Mouse (Mus musculus): Measurements from ENCODE around the gene Rhbdf1. TPM values are rescaled to one million over a fixed set of nuclear protein-coding genes. Genes with fewer than 3 reads are reported as not detected.
"Not testable (repeated sequence)": the region's sequence is repeated elsewhere in the genome, so short reads cannot be mapped to it uniquely, and the experiment has no call there.

Gene Rhbdf1
- total RNA-seq, 2 experiments from 2014 or later = 5.0 TPM; not detected in 1

DNA sequence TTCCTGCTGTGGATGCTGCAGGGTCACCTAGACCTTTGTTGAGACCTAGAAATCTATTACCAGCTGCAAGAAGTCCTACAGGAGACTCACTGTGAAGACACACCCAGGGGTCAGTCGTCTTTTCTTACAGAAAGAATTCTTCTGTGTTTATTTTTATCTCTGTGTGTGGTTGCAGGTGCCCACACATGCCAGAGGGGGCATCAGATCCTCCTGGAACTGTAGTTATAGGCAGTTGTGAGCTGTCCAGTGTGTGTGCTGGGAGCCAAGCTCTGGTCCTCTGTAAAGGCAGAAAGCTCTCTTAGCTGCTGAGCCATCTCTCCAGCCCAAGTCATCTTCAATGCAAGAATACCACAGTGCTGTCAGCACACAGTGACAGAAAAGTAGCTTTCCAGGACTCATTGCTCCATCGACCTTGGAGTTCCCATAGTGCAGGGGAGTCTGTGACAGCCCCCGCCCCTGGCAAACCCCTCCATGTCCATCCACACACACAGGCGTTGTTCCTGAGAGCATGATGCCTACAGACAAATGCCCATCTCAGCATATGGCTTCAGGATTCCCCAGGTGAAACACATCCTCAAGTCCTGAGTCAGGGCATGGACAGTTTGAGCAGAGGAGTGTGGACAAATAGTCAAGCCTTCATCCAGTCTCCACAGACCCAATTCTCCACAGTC, 1.3 kb upstream of the Rhbdf1 start:
- ATAC-seq (replicated peaks; ENCODE audit: low FRiP score, poor library complexity, severe bottlenecking) = no peak

DNA sequence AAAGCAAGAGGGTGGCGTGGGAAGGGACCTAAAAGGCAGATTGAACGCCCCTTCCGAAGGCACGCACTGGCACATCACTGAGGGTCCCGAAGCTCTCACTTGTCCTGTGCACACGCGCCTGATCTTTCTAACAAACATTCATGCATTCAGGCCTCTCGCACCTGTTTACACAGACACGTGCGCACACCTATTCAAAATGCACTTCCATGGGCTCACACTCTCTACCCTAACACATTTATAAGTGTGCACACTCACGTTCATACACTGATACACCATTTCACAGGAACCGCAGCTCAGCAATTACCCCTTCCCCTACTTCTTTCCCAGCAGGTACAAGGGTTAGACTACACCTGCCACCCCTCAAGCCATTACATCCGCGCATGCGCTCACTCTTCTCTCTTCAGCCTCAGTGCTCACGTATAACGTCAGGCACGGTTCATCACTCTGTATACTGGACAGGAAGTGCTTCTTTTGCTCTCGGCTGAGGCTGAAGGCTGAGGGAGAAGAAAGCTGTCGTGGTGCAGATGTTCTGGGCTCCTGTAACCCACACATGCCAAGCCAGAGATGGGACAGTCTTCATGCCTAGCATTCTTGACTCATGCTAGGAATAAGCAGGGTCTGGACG, 582 bp upstream of the Rhbdf1 start:
- ATAC-seq (replicated peaks; ENCODE audit: low FRiP score, poor library complexity, severe bottlenecking) = no peak

DNA sequence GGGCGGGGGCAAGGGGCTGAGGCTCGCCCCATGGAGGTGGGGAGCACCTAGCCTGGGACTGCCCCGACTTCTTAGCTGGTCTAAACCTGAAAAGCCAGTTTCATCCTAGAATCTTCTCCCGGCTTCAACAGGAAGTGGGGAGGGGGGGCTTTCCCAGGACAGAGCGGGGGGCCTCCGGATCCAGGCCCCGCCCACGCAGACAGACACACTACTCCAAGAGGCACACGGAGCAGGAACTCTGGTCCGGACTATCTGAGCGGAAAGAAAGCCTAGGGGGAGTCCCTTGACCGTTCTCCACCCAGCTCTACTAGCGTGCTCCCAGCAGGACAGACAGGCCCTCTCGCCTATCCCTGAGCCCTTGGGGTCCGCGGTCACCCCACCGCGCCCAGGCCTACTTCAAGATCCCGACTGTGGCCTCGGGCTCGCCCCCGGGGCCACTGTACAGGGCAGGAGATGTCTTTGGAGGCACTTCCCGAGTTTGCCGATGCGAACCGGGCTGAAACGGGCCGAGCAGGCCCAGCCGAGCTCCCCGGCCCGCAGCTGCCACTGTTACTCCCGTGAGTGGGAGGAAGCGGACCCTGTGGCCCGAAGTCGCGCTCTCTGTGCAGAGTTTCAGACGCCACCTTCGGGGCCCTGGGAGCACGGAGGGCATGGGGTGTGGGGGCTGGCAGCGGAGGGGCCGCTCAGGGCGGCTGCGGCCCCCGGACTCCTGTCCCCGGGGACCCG, 712 bp downstream of the Rhbdf1 start:
- ATAC-seq (replicated peaks; ENCODE audit: low FRiP score, poor library complexity, severe bottlenecking) = no peak

DNA sequence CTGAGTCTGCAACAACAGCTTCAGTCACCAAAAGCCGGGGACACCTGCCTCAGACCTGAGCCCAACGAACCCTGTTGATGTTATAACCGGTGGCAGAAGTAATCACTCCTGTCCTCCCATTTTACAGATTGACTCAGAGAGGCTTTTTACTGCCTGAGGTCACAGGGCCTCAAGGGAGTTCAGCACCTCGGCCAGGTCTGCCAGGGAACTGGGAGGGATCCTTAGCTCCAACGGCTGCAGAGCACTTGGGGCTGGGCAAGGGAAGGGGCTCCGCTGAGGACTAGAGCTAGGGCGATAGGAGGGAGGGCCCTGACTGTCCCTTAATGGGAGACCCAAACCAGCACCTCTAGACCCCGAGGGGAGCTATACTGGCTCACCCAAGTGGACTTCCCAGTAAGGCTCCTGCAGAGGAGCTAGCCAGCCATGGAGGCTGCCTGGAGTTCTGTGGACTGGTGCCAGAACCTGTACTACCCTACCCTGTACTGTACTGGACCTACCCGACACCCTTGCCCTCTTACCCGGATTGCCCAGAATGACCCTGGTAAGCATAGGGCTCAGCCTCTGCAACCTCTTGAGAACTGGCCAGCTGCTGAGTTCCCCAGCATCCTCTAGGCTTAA, 1.4 kb downstream of the Rhbdf1 start:
- no peak for ATAC-seq (replicated peaks; ENCODE audit: low FRiP score, poor library complexity, severe bottlenecking)

DNA sequence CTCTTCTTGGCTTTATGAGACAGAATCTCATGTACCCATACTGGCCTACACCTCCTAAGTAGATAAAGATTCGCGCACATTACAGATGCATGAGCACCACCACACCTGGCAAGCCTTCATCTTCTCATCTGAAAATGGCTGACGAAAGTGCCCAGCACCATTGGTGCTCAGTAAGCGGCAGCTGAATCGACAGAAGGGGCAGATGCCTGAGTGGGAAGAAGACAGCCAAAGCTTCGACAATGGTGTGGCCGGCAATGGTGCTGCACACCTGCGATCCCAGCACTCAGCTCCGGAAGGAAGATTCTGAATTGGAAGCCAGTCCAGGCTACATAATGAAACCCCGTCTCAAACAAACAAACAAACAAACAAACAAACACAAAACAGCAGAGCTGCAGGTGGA, 2.8 kb downstream of the Rhbdf1 start:
- ATAC-seq (replicated peaks; ENCODE audit: low FRiP score, poor library complexity, severe bottlenecking) = no peak

DNA sequence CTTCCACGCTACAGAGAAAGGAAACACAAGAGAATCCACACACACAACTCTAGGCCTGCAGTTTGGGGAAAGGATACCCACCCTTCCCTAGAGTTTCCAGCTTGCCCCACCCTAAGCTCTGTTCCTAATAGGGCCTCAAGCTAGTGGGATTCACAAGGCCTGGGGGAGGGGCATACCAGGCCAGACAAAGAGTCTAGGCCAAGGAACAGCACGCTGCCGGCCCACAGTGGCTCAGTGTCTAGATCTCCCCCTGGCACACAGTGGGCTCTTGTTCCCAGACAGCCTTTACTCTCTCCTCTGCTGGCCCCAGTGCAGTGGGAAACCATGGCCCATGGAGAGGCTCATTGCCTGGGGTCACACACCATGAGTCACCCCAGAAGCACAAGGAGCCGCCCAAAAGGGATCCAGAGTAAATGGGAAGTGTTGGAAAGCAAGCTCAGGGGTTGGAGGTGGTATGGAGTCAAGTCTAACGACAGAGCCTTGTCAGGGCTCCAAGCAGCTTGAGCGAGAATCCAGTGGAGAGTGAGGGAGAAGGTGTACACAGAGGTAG, 3.5 kb downstream of the Rhbdf1 start:
- ATAC-seq (replicated peaks; ENCODE audit: low FRiP score, poor library complexity, severe bottlenecking) = no peak

DNA sequence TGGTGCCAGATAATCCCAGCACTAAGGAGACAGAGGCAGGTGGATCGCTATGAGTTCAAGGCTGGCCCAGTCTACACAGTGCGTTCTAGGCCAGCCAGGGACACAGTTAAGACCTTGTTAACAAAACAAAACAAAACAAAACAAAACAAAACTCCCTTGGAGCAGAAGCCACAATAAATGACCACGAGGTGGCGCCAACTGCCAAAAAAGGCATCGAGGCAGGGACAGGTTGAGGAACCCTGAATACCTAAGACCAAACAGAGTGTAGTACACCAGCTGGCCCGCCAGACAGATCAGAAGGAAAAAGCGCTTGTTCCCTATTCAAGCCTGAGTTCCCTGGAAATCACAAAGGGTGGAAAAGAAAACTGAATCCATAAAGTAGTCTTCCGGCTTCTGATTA, 5.2 kb downstream of the Rhbdf1 start:
- peak; percentile 76 for ATAC-seq (replicated peaks; ENCODE audit: low FRiP score, poor library complexity, severe bottlenecking)

DNA sequence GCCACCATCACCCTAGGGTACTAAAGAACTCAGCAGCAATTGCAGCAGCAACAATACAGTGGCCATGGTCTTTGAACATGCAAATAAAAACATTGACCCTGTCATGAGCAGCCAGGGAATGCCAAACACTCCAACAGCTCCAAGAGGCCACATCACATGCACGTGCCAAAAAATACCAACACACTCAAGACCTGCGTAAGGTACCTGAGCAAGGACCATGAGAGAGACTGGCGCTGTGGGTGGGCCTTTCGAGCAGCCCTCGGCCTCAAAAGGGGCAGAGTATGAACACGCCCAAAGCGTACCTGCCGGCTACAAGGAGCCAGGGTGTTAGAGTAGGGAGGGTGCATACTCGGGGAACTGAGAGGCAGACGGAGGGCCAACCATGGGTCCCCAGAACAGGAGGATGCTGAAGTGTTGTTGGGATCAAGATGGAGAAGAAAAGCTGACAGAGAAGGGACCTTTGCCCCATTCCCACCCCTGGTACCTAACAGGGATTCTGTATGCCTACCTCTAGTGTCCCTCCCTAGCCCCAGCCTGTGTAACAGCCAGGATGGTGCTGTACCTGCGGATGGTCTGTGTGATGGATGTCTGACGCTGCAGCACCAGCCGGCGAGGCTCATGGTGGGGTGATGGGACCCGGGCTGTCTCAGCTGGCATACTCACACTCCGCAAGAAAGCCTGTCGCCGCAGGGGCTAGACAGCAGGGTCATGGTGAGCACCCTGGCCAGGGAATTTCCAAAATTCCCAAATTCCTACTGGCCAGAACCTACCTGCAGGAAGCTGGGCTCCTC, 6.5 kb downstream of the Rhbdf1 start:
- ATAC-seq (replicated peaks; ENCODE audit: low FRiP score, poor library complexity, severe bottlenecking) = no peak

DNA sequence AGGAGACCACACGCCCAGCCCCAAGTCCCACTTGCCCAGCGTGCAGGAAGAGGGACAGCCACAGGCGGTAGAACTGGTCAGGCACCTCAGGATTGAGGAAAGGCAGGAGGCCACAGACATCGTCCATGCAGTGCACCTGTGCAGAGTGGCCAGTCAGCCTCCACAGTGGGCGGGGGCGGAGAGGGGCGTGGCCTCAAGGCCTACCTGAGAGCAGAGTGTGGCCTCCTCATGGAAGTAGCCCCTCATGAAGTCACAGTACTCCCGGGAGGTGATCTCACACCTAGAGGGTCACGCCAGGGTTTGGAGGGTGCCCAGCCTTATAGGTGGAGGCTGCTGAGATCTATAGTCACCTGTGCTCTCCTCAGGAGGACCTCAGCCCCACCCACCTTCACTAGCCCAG, 11.5 kb downstream of the Rhbdf1 start:
- ATAC-seq (replicated peaks; ENCODE audit: low FRiP score, poor library complexity, severe bottlenecking) = no peak

DNA sequence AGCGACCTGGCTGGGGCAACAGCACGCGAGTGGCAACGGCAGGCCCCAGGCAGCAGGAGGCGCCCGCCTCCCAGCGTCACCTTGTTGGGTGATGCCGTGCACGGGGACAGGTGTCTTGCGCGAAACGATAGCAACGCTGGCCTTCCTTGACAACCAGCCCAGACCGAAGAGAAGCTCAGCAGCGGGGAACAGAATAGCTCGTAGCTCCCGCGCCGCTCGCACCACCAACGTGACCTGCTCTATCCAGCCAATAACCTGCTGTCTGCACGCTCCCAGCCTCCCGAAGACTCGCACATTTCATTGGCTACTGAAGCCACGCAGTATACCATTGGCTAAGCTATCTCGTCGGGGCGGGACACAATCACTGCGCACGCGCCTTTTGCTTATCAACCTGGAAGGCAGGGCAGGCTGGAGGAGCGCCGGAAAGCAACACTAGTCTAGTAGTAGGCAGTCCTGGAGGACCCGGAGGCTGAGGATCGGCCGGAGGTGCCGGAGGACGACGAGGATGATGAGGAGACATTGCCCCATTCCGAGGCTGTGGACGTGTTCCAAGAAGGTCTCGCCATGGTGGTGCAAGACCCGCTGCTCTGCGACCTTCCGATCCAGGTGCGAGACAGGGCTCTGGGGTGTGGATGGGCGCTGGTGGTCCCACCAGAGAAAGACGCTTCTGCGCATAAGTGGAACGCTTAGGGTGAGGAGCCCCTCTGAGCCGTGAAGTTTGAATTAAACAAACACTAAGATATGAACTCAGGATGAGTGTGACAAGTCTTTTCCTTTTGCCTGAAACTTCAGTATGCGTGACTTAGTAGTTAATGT, 16.8 kb downstream of the Rhbdf1 start, which contains the start of gene Snrnp25:
TSS of gene Snrnp25 (plus strand) at position 358 of the 816 bp plus-strand sequence.
- ATAC-seq (replicated peaks; ENCODE audit: low FRiP score, poor library complexity, severe bottlenecking) = peak; percentile 98

DNA sequence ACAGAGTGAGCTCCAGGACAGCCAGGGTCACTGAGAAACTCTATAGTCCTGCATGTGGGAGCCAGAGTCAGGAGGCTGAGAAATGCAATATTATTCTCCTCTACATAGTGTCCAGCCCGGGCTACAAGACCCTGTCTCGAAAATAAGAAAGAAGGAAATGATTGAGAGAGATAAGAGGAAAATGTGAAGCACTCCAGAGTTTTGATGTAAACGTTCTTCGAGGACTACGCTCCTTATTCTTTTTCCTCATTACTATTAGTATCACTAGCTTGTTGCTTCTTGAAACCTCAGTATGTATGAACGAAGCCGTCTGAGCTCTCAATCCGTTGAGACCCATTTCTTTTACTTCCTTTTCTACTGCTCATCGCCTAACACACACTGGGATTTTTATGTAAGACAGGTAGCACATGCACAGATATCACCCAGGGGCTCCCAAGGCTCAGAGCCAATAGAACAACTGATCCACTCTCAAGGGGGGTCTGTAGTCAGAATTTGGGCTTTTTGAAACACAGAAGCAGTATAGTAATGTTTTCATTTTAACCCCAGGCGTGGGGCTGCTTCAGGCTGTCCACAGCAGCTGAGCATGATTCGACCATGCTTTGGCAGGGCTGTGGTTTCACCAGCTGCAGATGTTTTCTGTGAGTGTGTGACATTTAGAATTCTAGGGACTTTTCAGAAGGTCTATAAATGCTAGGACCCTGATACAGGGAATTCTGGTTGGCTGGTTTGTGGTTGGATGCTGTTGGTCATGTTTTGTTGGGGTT, 20.0 kb downstream of the Rhbdf1 start:
- no peak for ATAC-seq (replicated peaks; ENCODE audit: low FRiP score, poor library complexity, severe bottlenecking)

DNA sequence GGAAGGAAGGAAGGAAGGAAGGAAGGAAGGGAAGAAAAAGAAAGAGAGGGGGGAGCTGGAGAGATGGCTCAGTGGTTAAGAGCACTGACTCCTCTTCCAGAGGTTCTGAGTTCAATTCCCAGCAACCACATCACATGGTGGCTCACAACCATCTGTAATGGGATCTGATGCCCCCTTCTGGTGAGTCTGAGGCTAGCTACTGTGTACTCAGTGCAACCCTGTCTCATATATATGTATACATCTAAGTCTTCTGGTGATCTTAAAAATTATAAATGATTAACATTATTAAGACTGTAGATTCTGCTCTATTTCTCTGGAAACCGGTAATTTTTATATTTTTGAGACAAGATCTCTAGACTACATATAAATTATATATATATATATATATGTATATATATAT, 21.1 kb downstream of the Rhbdf1 start:
- not testable (repeated sequence) for ATAC-seq (replicated peaks; ENCODE audit: low FRiP score, poor library complexity, severe bottlenecking)

DNA sequence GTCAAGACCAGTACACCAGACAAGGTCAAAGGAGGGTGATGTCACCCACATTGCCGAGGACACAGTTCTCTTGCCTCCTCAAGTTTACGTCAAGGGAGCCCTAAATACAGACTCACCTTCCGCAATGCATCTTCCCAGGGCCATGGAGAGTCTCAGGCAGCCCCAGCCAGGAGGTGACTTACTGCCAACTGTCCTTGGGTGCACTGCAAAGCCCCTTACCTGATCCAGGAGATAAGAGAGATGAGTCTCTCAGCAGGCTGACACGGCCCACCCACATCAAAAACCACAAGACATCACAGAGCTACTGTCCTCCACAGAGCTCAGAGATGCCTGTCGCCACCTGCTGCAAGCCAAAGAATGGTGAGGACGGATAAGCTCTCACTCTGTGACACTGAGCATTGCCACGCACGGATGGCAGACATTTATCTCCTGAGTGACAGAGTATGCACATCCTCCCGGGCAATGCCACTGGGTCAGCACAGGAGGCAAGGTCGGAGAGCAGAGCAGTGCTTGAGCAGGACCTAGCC, 22.0 kb downstream of the Rhbdf1 start, which contains the start of gene Il9r:
TSS of gene Il9r (minus strand) at position 205 of the 527 bp plus-strand sequence.
- no peak for ATAC-seq (replicated peaks; ENCODE audit: low FRiP score, poor library complexity, severe bottlenecking)

DNA sequence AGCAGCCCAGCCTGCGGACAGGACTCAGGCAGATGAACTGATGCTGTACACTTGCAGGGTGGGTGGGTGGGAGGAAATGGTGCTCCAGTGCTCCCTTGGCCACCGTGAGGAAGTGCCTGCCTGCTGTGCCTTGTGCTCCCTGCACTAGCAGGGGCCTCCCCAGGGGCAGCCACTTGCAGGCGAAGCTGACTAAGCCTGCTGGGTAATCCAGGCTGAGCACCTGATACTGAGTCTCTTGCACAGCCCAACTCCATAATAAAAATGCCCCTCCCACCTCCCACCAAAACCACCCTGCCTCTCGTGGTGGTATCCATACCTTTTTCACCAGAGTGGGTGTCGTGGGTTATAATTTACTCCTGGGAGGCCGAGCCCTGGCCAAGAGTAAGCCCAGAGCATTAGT, 22.9 kb downstream of the Rhbdf1 start:
- no peak for ATAC-seq (replicated peaks; ENCODE audit: low FRiP score, poor library complexity, severe bottlenecking)

DNA sequence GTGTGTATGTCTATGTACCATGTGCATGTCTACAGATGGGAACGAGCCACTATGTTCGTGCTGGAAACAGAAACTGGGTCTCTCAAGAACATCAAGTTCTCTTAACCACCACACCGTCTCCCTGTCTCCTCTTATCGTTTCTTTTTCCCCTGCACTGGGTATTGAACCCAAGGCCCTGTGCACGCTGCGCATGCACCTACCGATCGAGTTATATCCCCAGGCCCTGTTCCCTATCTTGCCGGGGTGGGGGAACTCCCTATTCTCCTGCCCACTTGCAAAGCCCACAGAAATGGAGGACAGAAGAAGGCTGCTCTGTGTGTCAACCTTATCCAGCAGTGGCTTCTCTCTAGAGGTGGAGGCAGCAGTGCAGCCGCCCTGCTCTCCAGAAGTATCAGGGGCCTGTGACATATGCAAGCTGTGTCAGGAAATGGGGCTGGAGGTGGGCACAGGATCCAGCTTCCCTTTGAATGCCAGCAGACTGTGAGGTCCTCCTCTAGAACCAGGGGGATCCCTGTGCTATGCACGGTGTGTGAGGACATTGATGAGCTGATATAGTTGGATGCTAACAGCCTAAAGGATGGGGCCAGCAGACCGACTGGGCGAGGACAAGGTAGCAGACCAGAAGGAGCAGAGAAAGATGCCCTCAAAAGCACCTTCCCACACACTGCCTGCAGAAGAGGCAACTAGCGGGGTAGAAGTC, 23.7 kb downstream of the Rhbdf1 start:
- ATAC-seq (replicated peaks; ENCODE audit: low FRiP score, poor library complexity, severe bottlenecking) = no peak

DNA sequence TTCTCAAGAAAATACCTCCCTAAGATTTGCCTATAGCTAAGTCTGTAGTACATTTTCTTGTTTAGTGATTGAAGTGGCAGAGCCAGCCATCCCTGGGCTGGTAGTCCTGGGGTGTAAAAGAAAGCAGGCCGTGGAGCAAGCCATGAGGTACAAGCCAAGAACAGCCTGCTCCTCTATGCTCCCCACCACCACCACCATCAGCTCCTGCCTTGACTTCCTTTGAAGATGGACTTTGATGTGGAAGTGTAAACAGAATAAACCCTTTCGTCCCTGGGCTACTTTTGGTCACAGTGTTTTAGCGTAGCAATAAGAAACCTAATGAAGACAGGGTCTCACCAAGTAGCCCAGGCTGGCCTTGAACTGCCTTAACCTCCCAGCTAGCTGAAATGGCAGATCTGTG, 24.3 kb downstream of the Rhbdf1 start:
- no peak for ATAC-seq (replicated peaks; ENCODE audit: low FRiP score, poor library complexity, severe bottlenecking)

DNA sequence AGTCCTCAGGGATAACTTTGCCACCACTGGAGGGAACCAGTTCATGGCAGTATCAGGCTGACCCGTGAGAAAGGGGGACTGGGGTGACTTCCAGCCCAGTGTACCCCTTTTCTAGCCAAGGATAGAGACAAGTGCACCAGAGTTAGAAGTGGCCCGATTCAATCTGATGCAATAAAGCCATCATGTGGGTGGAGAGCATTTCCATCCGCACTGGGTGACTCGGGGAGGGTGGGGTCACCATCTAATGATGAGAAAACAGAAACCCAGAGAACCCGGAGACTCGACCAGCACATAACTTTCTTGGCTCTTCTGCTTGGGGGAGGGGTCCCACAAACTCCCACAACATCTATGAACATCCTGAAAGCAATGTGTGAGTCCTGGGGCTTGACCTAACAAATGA, 25.4 kb downstream of the Rhbdf1 start:
- no peak for ATAC-seq (replicated peaks; ENCODE audit: low FRiP score, poor library complexity, severe bottlenecking)

Measured in erythroid progenitor cell, adult 5-6 weeks (primary cell).